Mouse (Mus musculus) heart, embryonic 16.5 days (tissue): ENCODE measurements around the gene Ptcd3. TPM values are rescaled to one million over a fixed set of nuclear protein-coding genes. Genes with fewer than 3 reads are reported as not detected.
"Not testable (repeated sequence)": the region's sequence is repeated elsewhere in the genome, so short reads cannot be mapped to it uniquely, and the experiment has no call there.

Source experiments
- ATAC-seq: fragments of 200-750 bp; cut with Nextera tagmentation; replicated peaks from 2 replicates; pipeline ENCODE4 v1.8.0; 2017; ENCODE audit warnings: moderate number of reproducible peaks; ENCODE audit not compliant: insufficient read depth, low FRiP score; ENCODE audit errors: extremely low read depth
- H3K27ac ChIP-seq: fragments of 300-500 bp; sonication (generic); 2 replicates; pipeline ENCODE4 v1.5.1; 2014; ENCODE audit warnings: mild to moderate bottlenecking, low read length, control low read depth, moderate library complexity
- H3K27me3 ChIP-seq: fragments of 300-500 bp; sonication (generic); 2 replicates; pipeline ENCODE4 v1.6.1; 2014; ENCODE audit warnings: low read length, mixed read lengths; ENCODE audit not compliant: control insufficient read depth, insufficient read depth
- H3K36me3 ChIP-seq: fragments of 300-500 bp; sonication (generic); 2 replicates; pipeline ENCODE4 v1.6.1; 2014; ENCODE audit not compliant: control insufficient read depth, insufficient read depth
- H3K4me1 ChIP-seq: fragments of 300-500 bp; sonication (generic); 2 replicates; pipeline ENCODE4 v1.6.1; 2014; ENCODE audit warnings: low read length, mixed read lengths; ENCODE audit not compliant: control insufficient read depth, insufficient read depth
- H3K4me2 ChIP-seq: fragments of 300-500 bp; sonication (generic); 2 replicates; pipeline ENCODE4 v1.6.1; 2014; ENCODE audit warnings: low read depth, mild to moderate bottlenecking, control low read depth, low read length
- H3K4me3 ChIP-seq: fragments of 300-500 bp; sonication (generic); 2 replicates; pipeline ENCODE4 v1.5.1; 2014; ENCODE audit warnings: mild to moderate bottlenecking, control low read depth, low read length
- H3K9ac ChIP-seq: fragments of 300-500 bp; sonication (generic); 2 replicates; pipeline ENCODE4 v1.6.1; 2014; ENCODE audit warnings: low read length, control low read depth
- H3K9me3 ChIP-seq: fragments of 300-500 bp; sonication (generic); replicated peaks from 2 replicates; pipeline ENCODE4 v1.6.1; 2016; ENCODE audit warnings: low read length; ENCODE audit not compliant: control insufficient read depth
- WGBS: fragments of 180-500 bp; shearing (Covaris S2); extraction: QIAGEN DNeasy Blood & Tissue Kit; methylation state at CpG from one replicate; pipeline ENCODE4 v1.1.7; 2014; 5-methylcytosine and 5-hydroxymethylcytosine counted together
- polyA plus RNA-seq: library from polyadenylated mRNA; unstranded; fragments of >200 nt; fragmentation: Nextera tagmentation; extraction: Ambion mirVana; gene quantifications from 2 replicates; pipeline ENCODE4 v1.2.1, GENCODE M21; 2015

Ptcd3 gene
- polyA plus RNA-seq, 1 experiment from 2014 or later, result 114 TPM

GRCm38 (mm10) chr6:71907702-71908235, 781 bp downstream of the Ptcd3 start:
- H3K4me2 ChIP-seq, result peak overlapping the region; percentile 91
- WGBS, result 3% methylated on average over 4 of the region's 4 CpGs
- no peak overlapping the region for H3K27ac ChIP-seq
- no peaks in the 10 kb centered on the region for H3K9me3 ChIP-seq
- peak overlapping the region; percentile 78 for H3K4me3 ChIP-seq
- peaks cover 17% of the 10 kb centered on the region for H3K36me3 ChIP-seq
- peak overlapping the region; percentile 86 for H3K9ac ChIP-seq
- H3K27me3 ChIP-seq, result no peaks in the 10 kb centered on the region
- ATAC-seq, result no peak
- H3K4me1 ChIP-seq, result peaks cover 22% of the 10 kb centered on the region

- Histone ChIP-seq H3K4me2 (no peak overlapping the region), H3K27ac (no peak overlapping the region), H3K4me1 (no peaks in the 10 kb centered on the region), H3K9me3 (no peaks in the 10 kb centered on the region), H3K36me3 (peaks cover 68% of the 10 kb centered on the region), H3K27me3 (no peaks in the 10 kb centered on the region), H3K9ac (no peak overlapping the region), H3K4me3 (no peak overlapping the region)
- ATAC-seq, result no peak
- WGBS, result 90% methylated on average over 4 of the region's 4 CpGs
Observed at GRCm38 (mm10) chr6:71893263-71893662, 15.3 kb downstream of the Ptcd3 start.

GRCm38 (mm10) chr6:71877965-71878760, 30.4 kb downstream of the Ptcd3 start:
- H3K4me1 ChIP-seq, result no peaks in the 10 kb centered on the region
- H3K27me3 ChIP-seq, result no peaks in the 10 kb centered on the region
- H3K36me3 ChIP-seq, result peaks cover 60% of the 10 kb centered on the region
- H3K9ac ChIP-seq, result no peak overlapping the region
- no peak overlapping the region for H3K4me3 ChIP-seq
- 92% methylated on average over 3 of the region's 3 CpGs for WGBS
- H3K27ac ChIP-seq, result no peak overlapping the region
- ATAC-seq, result no peak
- no peaks in the 10 kb centered on the region for H3K9me3 ChIP-seq
- H3K4me2 ChIP-seq, result no peak overlapping the region

- H3K4me2 ChIP-seq, result no peak overlapping the region
- peaks cover 49% of the 10 kb centered on the region for H3K36me3 ChIP-seq
- H3K27me3 ChIP-seq, result no peaks in the 10 kb centered on the region
- no peak overlapping the region for H3K27ac ChIP-seq
- ATAC-seq, result no peak
- H3K9ac ChIP-seq, result no peak overlapping the region
- H3K4me3 ChIP-seq, result no peak overlapping the region
- H3K4me1 ChIP-seq, result no peaks in the 10 kb centered on the region
- H3K9me3 ChIP-seq, result no peaks in the 10 kb centered on the region
- 89% methylated on average over 9 of the region's 9 CpGs for WGBS
Observed at GRCm38 (mm10) chr6:71871396-71871795, 37.2 kb downstream of the Ptcd3 start.

- Histone ChIP-seq H3K9me3 (0 out of 2 replicates have a peak, but pooled peaks cover 4% of the 10 kb centered on the region), H3K36me3 (peaks cover 56% of the 10 kb centered on the region), H3K9ac (no peak overlapping the region), H3K27ac (no peak overlapping the region), H3K4me2 (no peak overlapping the region), H3K4me1 (no peaks in the 10 kb centered on the region), H3K4me3 (no peak overlapping the region), H3K27me3 (no peaks in the 10 kb centered on the region)
- no peak for ATAC-seq
- WGBS, result 85% methylated on average over 1 of the region's 1 CpGs
Observed at GRCm38 (mm10) chr6:71868809-71869208, 39.7 kb downstream of the Ptcd3 start.

- Histone ChIP-seq H3K36me3 (peaks cover 56% of the 10 kb centered on the region), H3K27me3 (no peaks in the 10 kb centered on the region), H3K27ac (no peak overlapping the region), H3K9ac (no peak overlapping the region), H3K4me1 (no peaks in the 10 kb centered on the region), H3K4me2 (no peak overlapping the region), H3K4me3 (no peak overlapping the region), H3K9me3 (0 out of 2 replicates have a peak, but pooled peaks cover 4% of the 10 kb centered on the region)
- 86% methylated on average over 2 of the region's 2 CpGs for WGBS
- no peak for ATAC-seq
Observed at GRCm38 (mm10) chr6:71867751-71868150, 40.8 kb downstream of the Ptcd3 start.

- not testable (repeated sequence) for H3K9ac ChIP-seq, H3K27ac ChIP-seq, H3K4me2 ChIP-seq, ATAC-seq, H3K27me3 ChIP-seq, H3K4me3 ChIP-seq, H3K9me3 ChIP-seq, H3K4me1 ChIP-seq
- WGBS, result 89% methylated on average over 6 of the region's 6 CpGs
- H3K36me3 ChIP-seq, result peaks cover 22% of the 10 kb centered on the region
Observed at GRCm38 (mm10) chr6:71846906-71847305, 61.6 kb downstream of the Ptcd3 start.

- 95% methylated on average over 1 of the region's 1 CpGs for WGBS
- no peak for ATAC-seq
- Histone ChIP-seq H3K9me3 (no peaks in the 10 kb centered on the region), H3K27ac (no peak overlapping the region), H3K4me3 (no peak overlapping the region), H3K27me3 (no peaks in the 10 kb centered on the region), H3K4me1 (no peaks in the 10 kb centered on the region), H3K36me3 (peaks cover 2% of the 10 kb centered on the region; the same call in 1 of the 2 replicates), H3K4me2 (no peak overlapping the region), H3K9ac (no peak overlapping the region)
Observed at GRCm38 (mm10) chr6:71840597-71841290, 67.8 kb downstream of the Ptcd3 start.

- no peaks in the 10 kb centered on the region for H3K9me3 ChIP-seq
- H3K9ac ChIP-seq, result no peak overlapping the region
- no peaks in the 10 kb centered on the region for H3K4me1 ChIP-seq
- no peak overlapping the region for H3K4me2 ChIP-seq
- no peaks in the 10 kb centered on the region for H3K27me3 ChIP-seq
- no peak overlapping the region for H3K4me3 ChIP-seq
- H3K36me3 ChIP-seq, result peaks cover 4% of the 10 kb centered on the region; the same call in 1 of the 2 replicates
- no peak for ATAC-seq
- H3K27ac ChIP-seq, result no peak overlapping the region
Observed at GRCm38 (mm10) chr6:71839815-71840214, 68.7 kb downstream of the Ptcd3 start.
